Mouse (Mus musculus) liver, embryonic 14.5 days (tissue): ENCODE measurements around the gene Gm49380.
"Not testable (repeated sequence)": the region's sequence is repeated elsewhere in the genome, so short reads cannot be mapped to it uniquely, and the experiment has no call there.

ENCODE experiments used
- CTCF ChIP-seq: IDR thresholded peaks from 2 replicates; pipeline ENCODE4 v1.5.1; 2016; ENCODE audit warnings: antibody characterized with exemption, low read depth, control low read depth
- EP300 ChIP-seq: IDR thresholded peaks from 2 replicates; pipeline ENCODE4 v1.6.1; 2016; ENCODE audit warnings: antibody characterized with exemption, low read depth

DNA sequence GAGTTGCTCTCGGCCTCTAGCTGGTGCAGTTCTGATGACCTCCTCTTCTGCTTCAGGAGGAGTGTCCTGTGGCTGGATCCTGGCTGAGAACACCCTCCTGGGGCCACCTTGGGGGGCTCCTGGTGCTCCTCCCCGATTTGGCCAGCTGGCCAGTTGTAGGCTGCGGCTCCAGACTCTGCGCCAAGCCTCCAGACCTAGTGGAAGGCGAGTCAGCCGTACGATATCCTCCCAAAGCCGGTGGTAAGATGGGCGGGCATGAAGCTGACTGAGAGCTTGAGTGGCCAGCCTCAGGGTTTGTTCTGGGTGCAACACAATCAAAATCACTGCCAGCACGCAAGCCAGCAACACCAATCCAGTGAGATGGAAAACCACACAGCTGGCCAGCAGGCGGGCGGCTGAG, 1.4 kb downstream of the Gm49380 start:
- not testable (repeated sequence) for TF ChIP-seq CTCF, EP300
